Mouse (Mus musculus): ENCODE results near the gene Phip.
A peak's percentile ranks its signal among the peaks of the same experiment; 100 is the strongest.

Phip gene

DNA sequence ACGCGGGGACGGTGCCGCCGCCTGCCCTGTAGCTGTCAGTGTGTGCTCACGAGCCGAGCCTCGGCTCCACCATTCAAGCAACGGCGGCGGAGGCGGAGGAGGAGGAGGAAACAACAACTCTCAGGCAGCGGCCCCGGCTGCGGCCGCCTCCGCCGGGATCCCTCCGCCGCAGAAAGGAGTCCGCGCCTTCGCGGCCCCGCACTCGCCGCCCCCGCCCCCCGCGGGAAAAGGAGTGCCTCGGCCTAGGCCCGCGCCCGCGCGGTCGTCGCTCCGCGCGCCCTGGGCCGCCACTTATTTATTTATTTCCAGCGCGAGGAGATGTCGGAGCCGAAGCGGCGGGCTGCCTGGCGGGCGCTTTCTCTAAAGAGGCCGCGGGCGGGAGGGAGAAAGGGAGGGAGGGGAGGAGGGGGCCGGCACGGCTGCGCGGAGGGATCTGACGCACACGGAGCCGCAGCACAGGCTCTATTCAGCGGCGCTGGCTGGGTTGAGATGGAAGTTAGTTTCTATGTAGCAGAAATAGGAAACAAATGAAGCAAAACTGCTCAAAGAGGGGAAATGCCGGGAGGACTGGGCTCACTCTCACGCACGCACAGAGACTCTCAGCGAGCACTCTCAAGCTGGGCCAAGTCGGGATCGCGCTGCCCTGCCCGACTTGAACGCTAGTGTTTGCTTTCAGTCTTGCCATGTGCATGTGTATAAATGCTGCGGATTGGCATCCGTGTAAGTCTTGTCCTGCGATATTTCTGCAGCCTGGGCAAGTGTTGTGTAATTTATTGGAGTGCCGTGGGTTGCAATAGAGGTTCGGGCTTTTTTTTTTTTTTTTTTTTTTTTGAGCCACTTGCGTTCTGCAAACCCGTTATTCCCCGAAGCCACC lies at the start of gene Phip:
Phip (minus strand) TSS at position 175 of the 874 bp plus-strand sequence.
- DNase-seq (ENCODE audit: low spot score): peak; percentile 95

- DNase-seq (ENCODE audit: low spot score): no peak
These were observed 48.4 kb upstream of the Phip start for GRCm38 (mm10) chr9:83023724-83024123.

- no peak for DNase-seq (ENCODE audit: low spot score)
These were observed 39.2 kb upstream of the Phip start for GRCm38 (mm10) chr9:83014516-83014915.

DNA sequence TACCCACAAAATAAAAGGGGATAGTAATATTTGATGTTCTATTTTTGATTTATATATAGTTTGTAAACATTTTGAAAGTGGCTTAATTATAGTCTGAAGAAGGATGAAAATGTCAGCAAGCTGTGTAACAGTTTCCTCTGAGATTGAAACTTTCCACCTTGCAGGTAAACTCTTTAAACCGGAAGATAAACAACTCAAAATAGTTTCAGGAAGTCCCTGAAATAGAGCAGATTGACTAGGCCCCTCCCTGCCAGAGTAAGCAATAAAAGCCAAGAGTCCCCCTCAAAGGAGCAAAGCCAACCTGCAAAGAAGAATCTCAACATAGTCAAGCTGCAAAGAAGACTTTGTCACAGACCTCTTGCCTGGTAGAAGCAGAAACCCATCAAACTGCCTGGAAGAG lies 33.0 kb upstream of the Phip start:
- no peak for DNase-seq (ENCODE audit: low spot score)

GRCm38 (mm10) chr9:83001342-83001741 lies 26.0 kb upstream of the Phip start:
- no peak for DNase-seq (ENCODE audit: low spot score)

- no peak for DNase-seq (ENCODE audit: low spot score)
These were observed 22.6 kb upstream of the Phip start for GRCm38 (mm10) chr9:82997765-82998500.

- DNase-seq (ENCODE audit: low spot score): no peak
These were observed 1.6 kb upstream of the Phip start for GRCm38 (mm10) chr9:82976936-82977335.

DNA sequence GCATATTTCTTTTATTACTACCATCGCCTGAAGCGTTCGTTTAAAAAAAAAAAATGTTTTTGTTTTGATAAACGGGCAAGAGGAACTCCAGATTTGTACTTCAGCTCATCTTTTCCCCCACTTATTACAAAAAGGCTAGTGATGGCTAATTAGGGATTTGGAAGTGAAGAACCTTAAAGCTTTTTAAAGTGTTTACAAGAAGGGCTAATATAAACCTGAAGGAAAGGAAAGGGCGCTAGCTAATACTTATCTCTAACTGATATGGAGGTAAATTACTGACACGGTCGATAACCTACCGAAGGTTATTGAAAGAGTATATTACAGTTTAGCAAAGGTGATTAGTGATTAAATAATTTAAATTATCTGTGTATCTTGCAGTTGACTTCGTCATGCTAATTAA lies 903 bp upstream of the Phip start:
- no peak for DNase-seq (ENCODE audit: low spot score)

- no peak for DNase-seq (ENCODE audit: low spot score)
These were observed 364 bp downstream of the Phip start for GRCm38 (mm10) chr9:82974962-82975341.

DNA sequence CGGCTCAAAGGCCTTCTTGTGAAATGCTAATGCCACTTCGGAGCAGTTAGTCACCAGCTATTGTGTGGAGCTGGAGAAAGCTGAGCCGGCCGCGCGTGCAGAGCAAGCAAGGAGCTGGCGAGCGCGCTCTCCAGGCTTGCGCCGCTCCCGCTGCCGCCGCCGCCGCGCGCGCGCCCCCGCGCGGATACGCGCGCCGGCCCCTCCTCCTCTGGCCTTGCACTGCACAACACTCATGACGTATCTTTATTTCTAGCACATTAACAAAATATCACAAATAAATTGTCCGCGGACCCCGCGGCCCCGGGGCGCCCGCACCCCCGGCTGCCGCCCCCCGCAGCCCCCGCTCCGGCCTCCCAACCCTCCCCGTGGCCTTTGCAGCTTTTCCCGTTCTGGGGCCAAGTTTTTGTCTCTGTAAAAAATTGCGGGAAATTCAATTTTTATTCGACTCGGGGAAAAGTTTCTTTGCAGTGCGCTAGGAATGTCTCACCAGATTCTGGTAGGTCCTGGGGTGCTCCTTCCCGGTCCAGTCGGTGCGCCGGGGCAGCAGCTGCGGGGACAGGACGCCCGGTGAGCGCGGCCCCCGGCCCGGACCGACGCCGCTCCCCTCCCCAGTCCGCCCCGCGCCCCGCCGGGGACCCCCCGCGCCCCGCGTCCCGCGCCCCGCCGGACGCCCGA lies 992 bp downstream of the Phip start:
- peak; percentile 73 for DNase-seq (ENCODE audit: low spot score)

- DNase-seq (ENCODE audit: low spot score): no peak
These were observed 1.9 kb downstream of the Phip start for GRCm38 (mm10) chr9:82973321-82973892.

GRCm38 (mm10) chr9:82971433-82971832 lies 3.9 kb downstream of the Phip start:
- DNase-seq (ENCODE audit: low spot score): no peak

DNA sequence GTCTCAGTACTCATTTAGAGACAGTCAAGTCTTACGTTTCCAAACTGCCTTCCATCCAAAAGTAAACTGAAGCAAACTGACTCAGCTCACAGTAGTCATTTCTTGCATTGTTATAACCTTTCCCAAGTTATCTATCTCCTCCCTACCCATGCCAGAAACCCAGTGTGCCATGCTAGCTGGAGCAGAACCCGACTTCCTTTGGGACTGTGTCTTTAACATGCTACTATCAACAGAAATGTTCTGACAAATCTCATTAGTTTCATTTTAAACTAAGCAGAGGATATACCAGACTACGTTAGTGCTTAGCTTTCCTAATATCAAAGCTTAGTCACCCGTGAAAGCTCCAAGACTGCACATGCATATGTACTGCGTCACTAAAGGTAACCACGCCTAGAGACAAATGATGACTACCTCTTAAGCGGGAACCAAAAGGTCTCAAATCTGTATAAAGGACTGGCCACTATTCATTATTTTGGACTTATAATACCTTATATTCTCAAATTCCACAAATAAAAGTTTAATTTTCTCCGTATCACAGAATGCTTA lies 8.2 kb downstream of the Phip start:
- DNase-seq (ENCODE audit: low spot score): no peak

DNA sequence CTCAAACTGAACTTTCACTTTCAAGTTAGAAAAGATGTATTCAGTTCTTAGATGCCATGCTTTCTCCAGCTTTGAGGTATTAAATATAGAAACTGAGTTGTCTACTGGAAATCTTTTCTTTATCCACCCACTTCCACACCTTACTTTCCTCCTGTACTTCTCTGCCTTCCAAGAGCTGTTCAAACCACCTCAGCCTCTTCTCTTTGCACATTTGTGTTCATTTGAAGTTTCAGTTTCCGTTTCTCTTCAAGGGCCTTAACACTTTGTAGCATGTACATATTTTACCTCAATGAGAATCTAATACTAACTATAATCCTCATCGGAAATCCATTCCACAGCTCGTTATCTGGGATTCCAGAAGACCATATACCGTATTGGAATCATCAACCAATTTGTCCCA lies 11.3 kb downstream of the Phip start:
- no peak for DNase-seq (ENCODE audit: low spot score)

- no peak for DNase-seq (ENCODE audit: low spot score)
These were observed 14.0 kb downstream of the Phip start for GRCm38 (mm10) chr9:82961352-82961751.

- no peak for DNase-seq (ENCODE audit: low spot score)
These were observed 20.0 kb downstream of the Phip start for GRCm38 (mm10) chr9:82955267-82955666.

DNA sequence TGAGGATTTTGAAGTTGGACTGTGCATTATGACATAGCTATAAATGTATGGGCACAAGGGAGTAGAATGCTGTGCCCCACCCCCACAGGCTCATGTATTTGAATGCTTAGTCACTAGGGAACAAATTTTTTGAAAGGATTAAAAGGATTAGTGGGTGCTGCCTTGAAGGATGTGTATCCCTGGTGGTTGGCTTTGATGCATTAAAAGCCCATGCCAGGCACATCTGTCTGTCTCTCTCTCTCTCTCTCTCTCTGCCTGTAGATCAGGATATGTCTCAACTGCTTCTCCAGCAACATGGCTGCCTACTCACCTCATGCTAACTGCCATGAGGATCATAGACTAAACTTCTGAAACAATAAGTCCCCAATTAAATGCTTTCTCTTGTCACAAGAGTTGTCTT lies 23.0 kb downstream of the Phip start:
- no peak for DNase-seq (ENCODE audit: low spot score)

GRCm38 (mm10) chr9:82951435-82952004 lies 23.8 kb downstream of the Phip start:
- no peak for DNase-seq (ENCODE audit: low spot score)

DNA sequence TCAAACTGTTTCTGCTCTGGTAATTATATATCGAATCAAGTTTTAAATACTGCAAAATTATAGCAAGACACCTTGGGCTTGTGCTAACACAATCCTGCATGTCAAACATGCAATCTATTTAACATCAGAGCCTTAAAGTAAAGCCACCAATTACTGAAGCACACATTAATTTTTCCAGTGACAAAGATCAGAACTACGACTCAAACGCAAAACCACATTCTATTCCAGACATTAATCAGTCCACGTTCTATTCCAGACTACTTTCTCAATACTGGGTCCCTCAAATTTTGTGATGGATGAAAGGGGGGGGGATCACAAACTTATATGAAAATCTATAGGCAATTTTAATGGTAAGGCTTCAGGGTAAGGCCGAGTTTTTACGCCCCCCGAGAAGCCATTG lies 68.1 kb downstream of the Phip start:
- DNase-seq (ENCODE audit: low spot score): no peak

- DNase-seq (ENCODE audit: low spot score): no peak
These were observed 86.7 kb downstream of the Phip start for GRCm38 (mm10) chr9:82888645-82889044.

DNA sequence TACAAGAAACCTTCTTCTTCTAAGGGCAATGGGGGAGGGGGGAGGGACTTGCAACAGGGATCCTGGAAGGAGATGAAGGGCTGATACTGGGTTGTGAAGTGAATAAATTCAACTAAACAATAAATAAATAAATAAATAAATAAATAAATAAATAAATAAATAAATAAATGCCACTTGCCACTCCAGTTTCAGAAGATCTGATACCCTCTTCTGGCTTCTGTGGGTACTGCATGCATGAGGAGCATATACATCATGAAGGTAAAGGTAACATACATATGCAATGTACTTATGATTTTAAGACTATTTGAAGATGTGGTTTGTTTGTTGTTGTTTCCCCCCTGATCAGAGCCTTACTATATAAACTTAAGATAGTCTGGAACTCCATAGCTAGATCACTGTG lies 91.1 kb downstream of the Phip start:
- no peak for DNase-seq (ENCODE audit: low spot score)

DNA sequence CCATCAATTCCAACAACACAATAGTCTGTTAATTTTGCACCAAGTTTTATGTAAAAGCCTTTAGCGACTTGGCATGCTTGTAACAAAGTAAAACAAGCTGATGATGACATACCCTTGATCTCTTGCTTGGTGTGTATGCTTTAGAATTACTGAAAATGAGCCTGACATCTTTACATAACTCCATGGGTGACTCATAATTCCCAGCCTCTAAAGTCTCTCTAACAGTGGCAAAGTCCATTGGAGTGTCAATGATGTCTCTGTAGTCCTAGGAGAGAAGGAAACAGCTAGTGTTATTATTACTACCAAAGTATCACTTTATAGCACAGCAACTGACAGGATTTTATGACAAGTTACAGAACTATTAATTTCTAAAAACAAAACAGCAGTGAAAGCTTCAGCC lies 98.2 kb downstream of the Phip start:
- DNase-seq (ENCODE audit: low spot score): no peak

Data from ovary, postnatal 14 days (tissue).